Mouse (Mus musculus) heart, postnatal 0 days (tissue): Measurements from ENCODE around the gene Efhd1.

Source experiments
- CTCF ChIP-seq: IDR thresholded peaks from 2 replicates; pipeline ENCODE4 v1.5.1; 2016; ENCODE audit warnings: antibody characterized with exemption, control low read depth, low read depth
- EP300 ChIP-seq: IDR thresholded peaks from 2 replicates; pipeline ENCODE4 v1.6.1; 2016; ENCODE audit warnings: antibody characterized with exemption, low read depth

DNA sequence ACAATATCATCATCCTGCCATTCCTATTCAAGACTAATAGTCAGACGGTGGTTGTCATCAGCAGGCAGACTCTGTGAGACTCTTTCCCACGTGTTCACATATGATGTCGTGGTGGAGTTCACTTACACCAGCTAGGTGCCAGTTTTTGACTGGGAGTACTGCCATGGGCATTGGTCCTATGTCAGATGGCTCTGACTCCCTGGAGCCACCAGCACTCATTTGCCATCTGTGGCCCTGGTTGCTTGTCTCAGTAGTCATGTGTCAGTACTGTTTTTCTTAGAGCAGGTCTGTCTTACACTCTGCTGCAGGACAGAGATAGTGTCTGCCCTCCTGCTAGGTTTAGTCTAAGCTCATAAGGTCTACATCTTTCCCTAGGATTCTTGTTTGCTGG is 37.0 kb upstream of the Efhd1 start:
- TF ChIP-seq CTCF (no peak), EP300 (no peak)
